Mouse (Mus musculus): ENCODE data around the gene Popdc3.

Gene Popdc3

DNA sequence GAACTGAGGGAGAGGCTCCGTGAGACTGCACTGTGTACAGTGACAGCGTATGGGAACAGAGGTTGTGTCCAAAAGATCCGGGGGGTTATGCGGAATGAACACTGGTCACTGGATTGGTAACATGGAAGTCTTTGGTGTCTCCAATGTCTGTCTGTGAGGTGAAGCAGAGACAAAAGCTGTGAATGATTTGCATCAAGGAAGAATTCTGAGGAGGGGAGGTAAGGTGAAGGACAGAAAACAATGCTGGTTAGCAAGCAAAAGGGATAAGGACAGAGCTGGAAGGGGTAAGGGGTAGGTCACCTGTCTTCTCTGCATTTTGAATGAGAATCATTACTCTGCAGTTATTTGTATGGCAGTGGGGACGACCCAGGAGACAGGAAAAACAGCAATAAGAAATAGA lies 16.6 kb downstream of the Popdc3 start:
- DNase-seq (ENCODE audit: low read depth, low spot score): peak; percentile 53

DNA sequence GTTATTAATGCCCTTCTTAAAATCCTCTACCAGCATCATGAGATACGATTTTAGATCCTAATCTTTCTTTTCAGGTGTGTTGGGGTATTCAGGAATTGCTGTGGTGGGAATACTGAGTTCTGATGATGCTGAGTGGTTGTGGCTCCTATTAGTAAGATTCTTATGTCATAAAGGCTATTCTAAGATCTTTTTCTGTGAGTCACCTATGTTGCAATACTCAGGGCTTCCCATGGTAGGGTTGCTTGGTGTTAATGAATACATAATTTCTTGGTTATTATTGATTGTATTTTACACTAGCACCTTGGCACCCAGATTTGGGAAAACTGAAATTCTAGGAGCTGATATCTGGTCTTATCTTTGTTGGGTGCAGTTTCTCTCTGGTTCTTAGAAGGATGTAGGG lies 26.7 kb downstream of the Popdc3 start:
- no peak for DNase-seq (ENCODE audit: low read depth, low spot score)

DNA sequence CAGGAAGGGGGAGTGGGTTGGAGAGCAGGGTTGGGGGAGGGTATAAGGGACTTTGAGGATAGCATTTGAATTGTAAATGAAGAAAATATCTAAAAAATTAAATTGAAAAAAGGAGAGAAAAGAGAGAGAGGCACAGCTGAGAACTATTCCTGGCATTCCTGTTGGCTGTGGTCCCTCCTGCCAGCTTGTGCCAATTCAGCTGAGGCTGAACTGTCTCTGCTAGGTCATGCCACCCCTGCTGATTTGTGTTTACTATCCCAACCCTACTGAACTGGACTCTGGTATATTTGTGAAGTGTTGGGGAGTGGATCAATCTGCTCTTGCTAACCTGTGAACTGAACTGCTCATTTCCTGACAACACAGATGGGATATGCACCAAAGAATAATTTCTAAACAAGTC lies 32.3 kb downstream of the Popdc3 start:
- no peak for DNase-seq (ENCODE audit: low read depth, low spot score)

DNA sequence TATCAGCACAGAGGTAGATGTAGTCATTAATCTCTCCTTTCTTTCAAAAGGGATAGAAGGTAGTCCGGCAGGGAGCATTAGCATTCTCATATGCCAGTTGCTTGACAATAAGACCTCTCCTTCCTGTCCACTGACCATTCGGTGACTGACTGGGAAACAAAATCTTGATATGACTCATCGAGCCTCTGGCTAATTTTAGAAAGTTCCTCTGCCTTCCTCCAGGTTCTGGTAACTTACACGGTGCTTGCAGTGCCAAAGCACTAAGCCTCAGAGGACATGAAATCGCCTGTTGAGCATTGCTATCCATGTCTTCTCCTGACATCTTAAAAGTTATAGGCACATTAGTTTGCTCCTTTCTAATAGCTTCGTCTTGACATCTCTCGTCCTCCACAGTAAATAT lies 38.8 kb downstream of the Popdc3 start:
- no peak for DNase-seq (ENCODE audit: low read depth, low spot score)

DNA sequence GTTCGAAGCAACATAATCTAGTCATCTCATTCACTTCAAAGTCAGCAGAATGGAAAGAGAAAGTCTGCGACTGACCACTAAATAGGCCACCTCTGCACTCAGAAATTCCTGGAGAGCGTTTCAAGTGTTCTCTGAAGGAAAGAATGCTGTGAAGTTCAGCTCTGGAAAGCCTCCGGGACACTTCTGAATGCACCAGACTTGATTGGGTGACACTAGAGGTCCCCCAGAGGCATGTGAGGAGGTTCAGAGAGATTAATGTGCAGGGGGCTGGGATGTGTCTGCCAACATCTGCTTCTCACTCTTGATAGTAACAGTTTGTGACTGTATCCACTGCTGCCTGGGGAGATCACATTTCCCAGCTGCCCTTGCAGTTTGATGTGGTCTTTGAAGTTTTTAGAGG lies 52.1 kb downstream of the Popdc3 start:
- DNase-seq (ENCODE audit: low read depth, low spot score): no peak

DNA sequence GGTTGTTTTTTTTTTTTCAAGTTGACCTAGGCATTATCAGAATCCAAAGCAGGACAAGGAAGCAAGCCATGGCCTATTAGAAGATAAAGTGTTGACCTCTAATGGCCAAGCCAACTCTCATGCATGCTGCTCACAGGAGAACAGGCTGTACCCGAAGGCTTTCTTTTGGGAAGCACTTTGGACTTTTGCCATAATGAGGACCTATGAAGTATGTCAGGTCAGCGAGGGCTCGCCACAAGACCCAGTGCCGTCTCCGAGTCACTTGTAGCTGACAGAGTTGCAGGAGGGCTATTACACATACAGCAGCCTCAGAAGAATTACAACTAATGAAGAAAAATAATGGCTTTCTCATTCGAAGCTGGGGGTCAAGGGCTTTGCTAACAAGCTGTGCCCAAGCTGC lies 55.5 kb downstream of the Popdc3 start:
- DNase-seq (ENCODE audit: low read depth, low spot score): no peak

DNA sequence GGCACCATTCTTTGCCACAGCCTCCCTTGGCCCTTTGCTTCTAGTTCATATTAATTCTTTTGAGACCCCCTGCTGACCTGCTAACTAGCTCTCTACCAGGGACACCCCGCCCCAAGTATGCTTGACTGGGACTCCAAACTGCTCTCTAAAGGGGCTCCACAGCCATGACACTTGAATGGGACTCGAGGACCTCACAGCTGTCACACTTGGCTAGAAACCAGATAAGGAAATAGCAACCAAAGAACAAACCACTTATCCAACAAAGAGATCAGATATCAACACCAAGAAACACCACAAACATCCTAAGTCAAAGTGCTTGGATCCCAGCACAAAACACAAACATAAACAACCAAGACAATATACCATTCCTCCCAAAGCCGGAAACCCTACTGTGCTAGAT lies 58.4 kb downstream of the Popdc3 start:
- DNase-seq (ENCODE audit: low read depth, low spot score): no peak

DNA sequence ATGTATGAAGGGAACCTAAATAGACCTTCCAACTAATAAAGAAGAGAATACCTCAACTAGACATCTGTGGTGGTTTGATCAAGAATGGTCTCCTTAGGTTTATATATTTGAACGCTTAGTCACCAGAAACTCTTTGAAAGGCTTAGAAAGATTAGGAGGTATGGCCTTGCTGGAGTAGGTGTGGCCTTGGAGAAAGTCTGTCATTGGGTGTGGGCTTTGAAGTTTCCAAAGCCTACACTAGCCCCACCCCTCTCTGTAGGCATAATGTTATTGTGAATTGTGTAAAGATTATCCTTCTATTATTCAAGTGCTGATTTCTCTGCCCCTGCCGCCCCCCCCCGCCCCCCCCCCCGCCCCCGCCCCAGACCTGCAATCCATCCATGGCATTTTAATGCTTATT lies 59.6 kb downstream of the Popdc3 start:
- DNase-seq (ENCODE audit: low read depth, low spot score): peak; percentile 41

DNA sequence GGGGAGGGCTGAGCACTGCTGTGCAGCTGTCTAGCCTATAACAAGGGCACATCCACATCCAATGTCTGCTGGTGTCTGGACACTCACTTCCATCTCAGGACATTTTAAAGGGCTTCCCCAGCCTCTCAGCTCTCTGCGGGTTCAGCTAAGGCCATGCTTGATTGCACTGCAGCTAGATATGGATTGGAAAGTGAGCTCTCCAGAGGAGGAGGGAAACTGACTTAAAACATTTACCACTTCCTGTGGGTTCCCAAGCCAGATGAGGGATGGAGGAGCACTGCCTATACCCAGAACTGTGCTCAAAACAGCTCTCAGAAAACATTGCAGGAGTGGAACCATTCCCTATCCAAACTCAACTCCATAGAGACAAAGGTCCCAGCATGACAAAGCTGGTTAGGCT lies 82.6 kb downstream of the Popdc3 start:
- DNase-seq (ENCODE audit: low read depth, low spot score): no peak

DNA sequence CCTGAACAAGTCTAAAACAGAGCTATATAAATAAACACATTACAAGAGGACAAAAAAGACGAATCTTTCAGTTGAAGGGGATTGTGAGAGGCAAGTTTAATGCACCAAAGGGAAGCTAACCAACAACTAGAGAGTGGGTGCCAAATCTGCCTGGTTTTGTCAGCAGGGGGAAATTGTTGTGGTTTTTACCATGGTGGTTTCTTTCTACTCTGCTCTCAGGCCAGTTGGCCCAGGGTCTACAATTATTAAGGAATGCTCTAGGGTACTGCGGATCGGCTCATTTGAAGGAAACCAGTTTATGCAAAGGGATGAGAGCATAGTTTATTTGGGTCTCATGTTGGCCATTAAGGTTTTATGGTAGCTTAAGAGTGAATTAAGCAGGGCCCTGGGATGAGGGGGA lies 84.2 kb downstream of the Popdc3 start:
- no peak for DNase-seq (ENCODE audit: low read depth, low spot score)

DNA sequence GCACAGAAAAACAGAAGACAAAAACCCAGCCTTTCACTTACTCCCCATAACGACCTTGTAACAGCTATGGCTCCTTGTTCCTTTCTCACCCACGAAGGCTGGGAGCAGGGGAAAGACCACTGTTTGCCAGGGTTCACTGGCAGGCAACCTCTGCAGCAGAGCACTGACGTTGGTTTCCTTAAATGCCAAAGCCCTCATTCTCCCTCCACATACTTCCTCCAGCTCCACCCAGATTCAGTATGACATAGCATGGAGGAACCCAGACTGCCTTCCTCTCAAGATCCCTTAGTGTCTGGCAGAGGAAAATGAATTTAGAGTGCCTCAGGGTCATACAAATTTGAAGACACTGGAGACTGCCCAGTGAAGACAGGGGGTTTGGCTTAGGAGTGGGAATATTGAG lies 98.6 kb downstream of the Popdc3 start:
- no peak for DNase-seq (ENCODE audit: low read depth, low spot score)

DNA sequence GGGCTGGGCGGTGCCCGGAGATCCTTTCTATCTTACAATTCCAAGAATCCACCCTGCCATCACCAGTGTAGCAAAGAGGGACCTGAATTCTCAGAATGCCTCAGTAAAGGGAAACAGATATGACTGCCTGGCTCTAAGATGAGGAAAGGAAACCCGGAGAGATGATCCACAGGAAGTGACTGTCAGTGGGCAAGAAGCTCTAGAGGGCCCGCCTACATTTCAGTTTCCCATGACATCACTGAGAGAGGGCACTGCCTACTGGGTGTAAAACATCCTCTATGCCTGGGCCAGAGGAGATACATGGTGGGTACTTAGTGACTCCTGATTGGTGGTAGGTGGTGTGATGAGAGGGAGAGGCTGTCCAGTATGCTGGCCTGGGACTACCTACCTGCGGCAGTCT lies 99.1 kb downstream of the Popdc3 start:
- DNase-seq (ENCODE audit: low read depth, low spot score): no peak

DNA sequence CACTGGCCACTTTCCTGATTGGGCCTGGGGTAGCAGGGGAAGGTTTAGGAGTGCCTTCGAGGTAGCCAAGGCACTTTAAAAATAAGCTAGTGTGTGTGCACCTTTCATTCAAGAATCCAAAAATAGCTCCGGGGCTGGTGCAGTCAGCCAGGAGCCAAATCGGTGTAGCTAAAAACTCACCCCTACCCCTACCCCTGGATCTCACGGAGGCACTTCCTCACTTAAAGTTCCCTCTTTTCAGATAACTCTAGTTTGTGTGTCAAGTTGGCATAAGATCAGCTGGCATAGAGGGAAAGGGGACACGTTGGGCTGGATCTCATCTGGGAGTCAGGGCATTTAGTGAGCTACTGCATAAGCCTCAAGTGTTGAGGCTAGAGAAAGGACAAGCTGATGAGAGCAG lies 107.8 kb downstream of the Popdc3 start:
- DNase-seq (ENCODE audit: low read depth, low spot score): no peak

DNA sequence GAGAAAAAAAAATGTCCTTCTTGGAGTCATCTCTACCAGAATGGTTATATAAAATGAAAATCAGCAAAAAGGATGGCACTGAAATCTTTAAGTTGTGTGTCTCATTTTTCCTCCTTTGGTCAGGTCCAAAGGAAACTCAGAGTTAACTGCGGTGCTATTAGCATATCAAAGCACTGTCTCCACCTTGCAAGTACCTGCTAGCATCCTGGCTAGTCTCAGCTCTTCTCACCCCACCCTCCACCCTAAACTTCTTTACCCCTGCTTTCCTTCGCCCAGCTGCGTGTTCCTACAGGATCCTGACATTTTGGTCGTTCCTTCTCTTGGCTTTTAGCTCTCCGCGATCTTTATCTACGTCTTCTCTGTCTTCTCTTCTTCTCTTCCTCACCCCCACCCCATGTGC lies 110.5 kb downstream of the Popdc3 start:
- peak; percentile 83 for DNase-seq (ENCODE audit: low read depth, low spot score)

DNA sequence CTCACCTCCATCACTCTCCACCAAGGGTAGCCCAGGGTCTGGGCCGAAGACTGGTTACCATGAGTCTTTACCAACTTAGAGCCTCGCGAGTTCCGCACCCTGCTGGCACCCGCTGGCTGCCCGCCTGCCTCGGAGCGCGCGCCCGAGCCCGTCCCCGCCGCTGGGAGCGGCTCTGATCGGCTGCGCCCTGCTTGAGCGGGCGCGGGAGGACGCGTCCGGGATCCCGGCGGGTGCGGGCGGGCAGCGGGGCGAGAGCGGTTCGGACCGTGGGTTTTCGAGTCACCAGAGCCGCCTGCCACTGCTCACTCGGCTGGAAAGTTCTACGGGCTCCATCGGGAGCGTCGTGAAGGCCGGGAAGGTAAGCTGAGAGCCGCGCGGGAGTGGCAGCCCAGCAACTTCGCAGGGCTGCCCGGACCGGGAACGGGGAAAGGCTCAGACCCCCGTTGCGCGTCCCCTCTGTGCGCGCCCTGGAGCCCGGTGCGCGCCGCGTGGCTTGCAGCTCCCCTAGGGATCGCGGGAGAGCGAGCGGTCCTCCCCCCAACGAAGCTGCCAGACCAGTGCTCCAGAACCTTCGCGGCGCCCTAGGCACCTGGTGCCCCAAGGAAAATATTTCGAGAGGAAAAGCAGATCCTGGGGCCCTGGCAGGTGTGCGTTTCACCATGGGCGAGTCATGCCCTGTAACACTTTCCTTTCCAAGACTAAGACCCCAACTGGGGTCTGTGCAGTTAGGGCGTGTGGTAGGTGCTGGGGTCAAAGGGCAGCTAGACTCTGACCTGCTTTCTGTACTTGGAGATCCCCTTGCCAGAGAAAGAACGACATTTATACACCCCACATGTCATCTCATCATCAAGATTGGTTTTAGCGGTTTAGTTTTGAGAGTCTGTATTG lies 111.6 kb downstream of the Popdc3 start:
- peak; percentile 19 for DNase-seq (ENCODE audit: low read depth, low spot score)

DNA sequence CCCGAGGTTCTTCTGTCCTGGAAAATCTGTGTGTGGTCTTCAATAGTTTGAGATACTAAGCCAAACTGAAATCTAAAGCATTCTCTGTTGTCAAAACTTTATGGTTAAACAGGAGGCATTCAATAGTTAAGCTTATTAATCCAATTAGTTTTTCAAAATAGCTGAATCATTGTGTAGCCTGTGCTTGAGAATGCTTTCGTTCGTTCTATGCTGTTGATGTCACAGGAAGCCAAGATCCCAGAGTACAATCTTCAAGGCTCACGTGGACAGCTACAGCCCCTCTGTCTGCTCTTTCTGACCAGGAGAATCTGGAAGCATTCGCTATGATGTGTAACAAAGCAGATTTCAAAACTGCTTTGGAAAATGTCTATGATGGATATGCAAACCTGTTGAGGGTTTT lies 112.7 kb downstream of the Popdc3 start:
- no peak for DNase-seq (ENCODE audit: low read depth, low spot score)

DNA sequence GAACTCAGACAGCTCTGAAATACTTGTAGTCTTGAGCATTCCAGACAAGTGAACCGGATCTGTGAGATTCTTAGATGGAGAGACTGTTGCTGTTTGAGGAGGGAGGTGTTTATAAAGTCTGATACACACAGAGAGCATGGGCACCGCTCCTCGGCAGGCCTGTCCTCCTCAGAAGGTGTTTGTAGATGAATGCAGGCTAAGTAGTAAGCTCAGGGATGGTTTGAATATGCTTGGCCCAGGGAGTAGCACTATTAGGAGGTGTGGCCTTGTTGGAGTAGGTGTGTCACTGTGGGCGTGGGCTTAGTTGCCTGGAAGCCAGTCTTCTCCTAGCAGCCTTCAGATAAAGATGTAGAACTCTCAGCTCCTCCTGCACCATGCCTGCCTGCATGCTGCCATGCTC lies 114.3 kb downstream of the Popdc3 start:
- DNase-seq (ENCODE audit: low read depth, low spot score): peak; percentile 14

DNA sequence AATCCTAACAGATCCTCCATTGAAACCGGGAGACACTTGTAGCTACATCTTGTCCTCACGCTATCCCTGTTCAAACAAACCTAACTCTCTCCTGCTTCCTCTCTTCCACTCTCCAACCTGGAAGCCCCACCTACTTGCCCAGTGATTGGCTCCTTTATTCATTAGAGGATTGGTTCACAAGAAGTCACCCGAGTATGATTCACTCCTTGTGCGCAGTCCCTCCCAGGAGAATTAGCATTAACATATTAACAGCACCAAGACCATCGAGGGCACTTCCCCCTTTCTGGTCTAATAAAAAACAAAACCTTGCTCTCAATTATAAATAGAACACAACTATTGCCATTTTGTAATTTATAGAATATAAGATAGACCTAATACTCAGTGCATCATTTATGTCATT lies 117.2 kb downstream of the Popdc3 start:
- DNase-seq (ENCODE audit: low read depth, low spot score): no peak

DNA sequence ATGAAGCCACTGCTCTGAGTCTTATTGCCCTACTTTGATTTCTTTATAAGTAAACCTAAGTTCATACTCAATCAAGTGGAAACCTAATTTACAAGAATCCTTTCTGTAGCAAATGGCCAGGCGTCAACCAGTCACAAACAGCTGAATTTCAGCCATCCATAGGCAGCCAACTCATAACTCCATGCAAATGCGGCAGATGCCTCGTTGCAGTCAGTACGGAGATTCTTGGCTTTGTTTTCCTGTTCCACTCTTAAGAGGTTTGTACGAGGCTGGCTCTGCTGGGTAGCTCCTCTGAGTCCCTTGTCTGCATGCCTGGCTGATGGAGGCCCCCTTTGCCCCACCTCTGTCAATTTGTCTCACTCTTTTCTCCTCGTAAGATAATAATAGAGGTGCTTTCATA lies 120.6 kb downstream of the Popdc3 start:
- DNase-seq (ENCODE audit: low read depth, low spot score): no peak

DNA sequence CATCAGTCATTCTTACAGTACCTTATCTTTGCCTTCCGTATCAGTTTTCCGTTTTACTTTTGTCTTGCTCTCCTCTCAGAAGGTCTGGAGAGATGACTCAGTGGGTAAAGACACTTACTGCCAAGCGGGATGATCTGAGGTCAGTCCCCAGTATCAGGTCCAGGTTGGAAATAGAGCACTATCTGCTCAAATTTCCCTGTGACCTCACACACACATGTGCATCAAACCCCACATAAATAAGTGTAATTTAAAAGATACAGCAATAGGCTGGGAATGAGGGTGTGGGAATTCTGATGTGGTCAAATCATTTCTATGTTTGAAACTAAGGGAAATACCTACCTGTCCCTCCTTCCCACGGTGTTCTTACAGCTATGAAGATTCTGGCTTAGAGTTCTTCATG lies 121.6 kb downstream of the Popdc3 start:
- DNase-seq (ENCODE audit: low read depth, low spot score): no peak

DNA sequence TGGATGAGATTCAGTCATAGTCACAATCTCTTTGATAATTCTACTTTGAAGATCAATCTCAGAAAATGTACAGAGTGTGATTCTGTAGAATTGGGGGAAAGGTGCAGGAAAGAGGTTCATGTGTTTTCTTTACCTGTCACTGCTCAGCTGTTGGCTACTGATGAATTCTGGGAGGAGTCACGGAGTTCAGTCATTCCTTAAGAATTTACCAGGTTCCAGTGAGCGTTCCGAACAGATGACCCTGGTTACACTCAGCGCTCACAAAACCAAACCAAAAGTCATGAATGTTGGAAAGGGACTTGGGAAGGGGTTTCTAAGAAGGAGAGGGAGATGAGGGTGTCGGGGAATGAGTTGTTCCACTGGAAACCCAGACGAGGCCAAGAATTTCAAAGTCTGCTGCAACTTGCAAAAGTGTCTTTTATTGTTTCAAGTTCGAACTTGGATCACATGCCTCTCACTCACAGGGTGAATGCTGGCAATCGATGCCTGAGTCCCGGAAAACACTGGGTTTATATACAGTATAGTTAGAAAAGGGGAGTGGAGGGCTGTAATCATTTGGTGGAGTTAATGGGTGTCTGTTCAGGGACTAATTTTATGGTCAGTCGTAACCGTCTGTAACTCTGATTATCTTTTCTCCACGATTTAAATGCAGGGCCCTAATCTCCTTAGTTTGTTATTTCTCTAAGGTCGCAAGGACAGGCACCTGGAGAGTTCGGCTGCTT lies 125.6 kb downstream of the Popdc3 start:
- no peak for DNase-seq (ENCODE audit: low read depth, low spot score)

DNA sequence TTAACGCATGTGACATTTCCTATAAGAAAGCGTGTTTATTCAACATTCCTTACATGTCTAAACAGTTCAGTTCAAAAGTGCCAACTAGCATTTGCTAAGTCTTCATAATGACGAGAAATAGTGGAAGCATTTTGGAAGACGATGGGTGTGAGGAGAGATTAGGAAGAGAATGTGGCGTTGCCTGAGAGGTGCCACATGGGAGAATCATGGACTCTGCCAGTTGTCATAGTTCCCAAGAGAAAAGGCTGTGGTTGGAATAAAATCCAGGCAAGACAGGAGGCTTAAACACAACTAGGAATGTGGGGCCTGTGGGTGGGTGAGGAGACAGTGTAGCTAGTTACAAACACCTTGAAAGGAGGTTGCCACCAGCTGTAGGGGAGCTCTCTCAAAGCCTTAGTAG lies 127.3 kb downstream of the Popdc3 start:
- no peak for DNase-seq (ENCODE audit: low read depth, low spot score)

DNA sequence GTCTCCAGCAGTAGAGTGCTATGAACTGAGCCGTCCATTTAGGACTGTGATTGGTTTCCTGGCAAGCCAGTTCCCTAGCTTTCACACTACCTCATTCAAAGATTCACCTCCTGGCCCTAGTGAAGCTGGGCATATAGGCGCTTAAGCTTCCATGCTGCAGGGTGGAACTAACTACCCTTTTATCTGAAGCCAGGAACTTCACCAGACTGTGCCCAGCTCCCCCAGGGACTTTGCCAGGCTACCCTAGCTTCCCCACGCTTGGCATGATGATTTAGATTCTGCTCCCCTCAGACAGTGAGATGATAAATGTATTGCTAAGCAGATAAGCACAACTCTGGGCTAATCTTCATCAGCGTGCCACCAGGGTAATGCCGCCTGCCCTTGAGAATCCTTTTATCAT lies 133.2 kb downstream of the Popdc3 start:
- DNase-seq (ENCODE audit: low read depth, low spot score): no peak
